Mouse (Mus musculus): Measurements from ENCODE around the gene Cend1.

- TF ChIP-seq GATA1 (IDR thresholded peaks at IDR 0.05; ENCODE audit: low read length) (no peak), TAL1 (IDR thresholded peaks at IDR 0.05; ENCODE audit: low read length) (no peak)
These were observed 33.9 kb downstream of the Cend1 start for GRCm38 (mm10) chr7:141395348-141395747.
